Comparison of ENCODE assay signal across 1 mouse cellular context in the genomic region with DNA sequence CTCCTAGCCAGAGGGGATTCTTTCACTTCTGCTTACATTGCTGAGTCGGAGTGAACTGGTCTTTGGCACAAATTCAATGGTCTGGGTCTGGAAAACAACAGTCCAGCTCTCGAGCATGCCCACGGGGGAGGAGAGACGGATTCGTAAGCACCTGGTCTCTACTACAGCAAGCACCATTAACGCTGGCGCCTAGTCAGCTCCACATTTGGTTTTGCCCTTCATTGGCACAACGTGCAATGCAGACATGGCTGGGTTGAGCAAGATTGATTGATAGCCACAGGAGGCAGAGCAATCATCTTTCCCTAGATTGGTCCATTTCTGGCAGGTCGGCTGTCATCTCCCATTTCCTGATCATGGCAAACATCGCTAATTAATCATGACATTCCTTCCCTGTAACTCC.
TF ChIP-seq lines count a peak whose summit lies in the region.

No protein-coding gene starts in this region.

TF ChIP-seq in MEL, 35 proteins besides CTCF, POLR2A, EP300 and RAD21 (continued from another document):
- TF ChIP-seq CHD1 (IDR thresholded peaks at IDR 0.05; ENCODE audit: low read depth, low read length) = no peak
